Mouse (Mus musculus) thymus, postnatal 4 days (tissue): ENCODE measurements at regions not wholly inside any gene's neighbourhood (a gene's known extent, or its start where the extent isn't known, plus 50 kb on each side); places are given as distances from the start of the nearest gene placed in this dataset.
A peak's percentile ranks its signal among the peaks of the same experiment; 100 is the strongest.

ENCODE experiments used
- DNase-seq: peaks from one replicate; pipeline ENCODE4 v3.0.0; 2021

DNA sequence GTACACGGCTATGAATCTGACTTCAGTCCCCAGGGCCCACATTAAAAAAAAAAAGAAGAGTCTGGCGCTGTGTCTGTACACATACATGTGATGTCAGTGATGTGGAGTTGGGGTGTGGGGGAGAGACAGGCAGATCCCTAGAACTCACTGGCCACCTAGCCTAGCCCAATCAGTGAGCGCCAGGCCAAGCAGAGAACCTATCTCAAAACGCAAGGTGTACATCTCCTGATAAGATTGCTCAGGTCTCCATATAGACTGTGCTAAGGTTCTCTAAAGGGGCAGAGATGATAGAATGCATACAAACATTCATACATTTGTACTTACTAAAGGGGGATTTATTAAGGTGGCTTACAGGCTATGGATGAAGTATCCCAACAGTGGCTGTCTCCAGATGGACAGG is 225.5 kb upstream of the Hs6st1 start:
- DNase-seq, result no peak

DNA sequence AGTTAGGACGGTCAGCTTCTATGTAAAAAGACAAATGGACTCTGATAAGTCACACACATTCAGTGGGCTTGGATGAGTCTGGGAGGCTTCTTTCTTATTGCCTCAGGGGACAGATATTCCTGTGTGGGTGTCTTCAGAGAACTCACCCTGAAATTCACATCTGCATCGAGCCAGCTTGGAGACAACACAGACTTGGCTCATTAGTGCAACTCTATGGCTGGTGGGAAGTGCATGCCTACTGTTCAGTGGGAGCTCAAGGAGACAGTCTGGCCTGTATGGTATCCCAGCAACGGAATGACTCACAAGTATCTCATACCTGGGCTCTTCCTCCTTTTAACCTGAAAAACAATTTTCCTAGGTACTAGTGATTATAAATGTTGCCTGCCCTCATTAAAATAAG is 224.6 kb upstream of the Hs6st1 start:
- DNase-seq, result no peak

DNA sequence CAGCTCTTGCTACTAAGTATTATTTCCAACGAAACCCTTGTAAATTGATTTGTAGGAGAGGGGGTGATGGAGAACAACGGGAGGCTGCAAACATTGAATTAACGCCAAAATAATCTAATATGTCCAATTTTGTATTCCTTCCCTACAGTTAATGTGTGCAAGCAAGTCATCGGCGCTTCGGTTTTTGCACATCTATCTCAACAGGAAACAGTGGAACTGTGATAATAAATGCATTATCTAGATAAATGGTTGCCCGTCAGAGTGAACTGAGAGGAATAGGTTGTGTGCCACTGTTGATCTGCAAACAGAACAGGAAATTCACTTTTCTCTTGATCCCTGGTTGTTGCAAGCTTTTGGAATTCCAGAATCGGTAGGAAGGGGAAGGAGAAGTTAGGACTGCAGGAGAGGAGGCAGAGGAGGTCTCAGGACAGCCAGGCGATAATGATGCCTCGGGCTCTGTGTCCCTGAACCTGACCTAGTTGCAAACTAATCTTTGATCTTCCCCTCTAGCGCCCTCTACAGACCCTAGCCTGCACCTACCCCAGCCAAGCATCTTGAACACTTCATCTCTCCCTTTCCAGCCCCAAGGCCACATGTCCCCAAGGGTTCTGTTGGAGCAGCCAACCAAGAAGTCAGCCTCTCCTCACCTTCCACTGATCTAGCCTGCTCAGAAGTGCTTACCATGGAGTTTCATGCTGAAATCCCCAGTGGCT is 221.8 kb upstream of the Hs6st1 start:
- peak; percentile 55 for DNase-seq

DNA sequence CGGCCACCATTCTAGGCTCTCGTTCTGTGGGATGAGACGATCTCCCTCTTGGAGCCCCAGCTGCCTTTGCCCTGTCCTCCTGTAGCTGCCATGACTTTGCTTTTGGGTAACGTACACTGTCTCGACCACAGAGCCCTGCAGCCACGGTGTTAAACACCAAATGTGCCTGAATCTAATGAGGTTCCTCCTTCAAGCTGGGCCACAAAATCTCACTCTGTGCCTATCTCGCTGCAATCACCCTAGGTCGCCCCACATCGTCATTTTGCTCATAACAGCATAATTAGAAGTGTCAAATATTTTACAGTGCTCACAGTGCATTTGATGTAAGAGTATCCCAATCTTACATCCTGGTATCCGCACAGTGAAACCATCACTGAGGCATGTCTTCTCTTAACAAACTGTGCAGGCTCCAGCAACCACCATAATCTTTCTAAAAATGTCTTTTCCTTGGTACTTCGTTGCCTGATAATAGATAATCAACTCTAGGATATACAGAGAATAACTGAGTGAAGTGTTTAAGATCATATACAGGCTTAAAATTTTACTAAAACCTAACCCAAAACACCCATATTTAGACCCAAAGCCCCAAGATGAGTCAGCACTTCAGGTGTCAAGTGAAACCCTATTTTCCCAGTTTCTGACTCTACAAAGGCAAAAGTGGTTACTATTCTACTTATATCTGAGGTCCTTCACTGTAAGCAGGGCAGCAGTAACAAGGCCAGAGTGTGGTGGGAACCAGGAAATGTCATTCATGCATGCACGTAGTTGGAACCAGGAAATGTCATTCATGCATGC is 219.8 kb upstream of the Hs6st1 start:
- DNase-seq, result no peak

DNA sequence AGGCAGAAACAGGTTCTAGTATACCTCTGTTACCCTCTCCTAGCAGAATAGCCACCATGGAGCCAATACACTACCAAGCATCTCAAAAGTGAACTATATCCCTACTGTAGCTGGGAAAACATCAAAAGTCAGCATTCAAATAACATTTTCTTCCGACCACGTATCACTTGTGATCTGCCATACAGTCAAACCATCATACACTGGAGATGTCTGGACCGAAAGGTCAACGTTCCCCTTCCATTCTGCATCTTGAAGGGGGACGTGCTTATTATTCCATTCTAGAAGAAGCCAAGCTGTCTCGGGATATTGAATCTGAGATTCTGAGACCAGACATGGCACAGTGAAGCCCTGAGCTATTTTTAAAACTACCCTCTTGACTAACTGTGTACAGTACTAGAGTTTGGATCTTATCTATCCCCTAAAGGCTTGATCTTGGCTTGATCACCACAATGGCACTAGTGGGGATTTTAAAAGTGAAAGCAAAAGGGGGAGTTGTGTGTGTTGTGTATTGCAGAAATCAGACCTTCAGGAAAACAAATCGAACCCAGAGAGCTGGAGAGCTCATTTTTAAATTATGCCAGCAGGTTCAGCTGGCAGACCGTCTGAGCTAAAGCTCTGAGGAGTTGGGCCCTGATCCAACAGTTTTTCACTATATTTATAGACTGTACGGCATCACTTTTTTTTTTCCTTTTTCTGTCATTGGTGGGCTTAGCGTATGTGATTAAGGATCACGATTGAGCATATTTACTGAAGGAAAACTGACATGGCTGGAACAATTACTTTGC is 218.6 kb upstream of the Hs6st1 start:
- DNase-seq, result no peak

DNA sequence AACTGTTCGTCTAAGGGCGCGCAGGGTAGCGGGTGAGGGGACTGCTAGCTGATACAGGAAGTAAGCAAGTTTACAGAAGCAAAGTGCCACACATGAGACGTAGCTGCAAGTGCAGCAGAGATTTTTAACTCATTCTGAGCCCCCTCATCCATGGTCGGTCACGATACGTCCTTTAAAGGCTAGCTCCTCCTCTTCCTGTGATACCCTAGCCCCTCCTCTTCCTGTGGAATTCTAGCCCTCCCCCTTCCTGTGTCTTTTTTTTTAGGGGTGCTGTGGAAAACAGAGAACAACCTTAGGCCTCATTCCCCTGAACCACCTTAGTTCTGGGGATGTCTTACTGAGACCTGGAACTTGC is 218.0 kb upstream of the Hs6st1 start:
- DNase-seq, result no peak

DNA sequence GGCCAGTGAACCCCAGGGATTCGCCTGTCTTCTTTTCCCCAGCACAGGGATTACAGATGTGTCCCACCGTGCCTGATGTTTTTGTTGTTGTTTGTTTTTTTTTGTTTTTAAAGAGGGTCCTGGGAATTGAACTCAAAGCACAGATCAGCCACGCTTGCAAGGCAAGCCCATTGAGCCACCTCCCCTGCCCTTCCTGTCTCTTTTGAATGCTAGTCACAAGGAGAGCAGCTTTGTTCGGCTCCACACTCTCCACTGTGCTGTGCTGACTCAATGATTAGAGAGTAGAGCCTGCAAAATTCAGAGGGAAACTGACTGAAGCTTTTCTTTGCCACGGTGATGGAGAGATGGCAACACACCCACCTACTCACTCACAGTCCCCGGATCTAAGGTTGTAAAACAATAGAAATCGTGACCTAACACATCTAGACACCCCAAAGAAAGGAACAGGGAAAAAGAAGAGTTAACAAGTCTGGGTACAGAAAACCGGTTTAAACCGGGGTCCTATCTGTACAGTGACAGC is 217.6 kb upstream of the Hs6st1 start:
- no peak for DNase-seq

DNA sequence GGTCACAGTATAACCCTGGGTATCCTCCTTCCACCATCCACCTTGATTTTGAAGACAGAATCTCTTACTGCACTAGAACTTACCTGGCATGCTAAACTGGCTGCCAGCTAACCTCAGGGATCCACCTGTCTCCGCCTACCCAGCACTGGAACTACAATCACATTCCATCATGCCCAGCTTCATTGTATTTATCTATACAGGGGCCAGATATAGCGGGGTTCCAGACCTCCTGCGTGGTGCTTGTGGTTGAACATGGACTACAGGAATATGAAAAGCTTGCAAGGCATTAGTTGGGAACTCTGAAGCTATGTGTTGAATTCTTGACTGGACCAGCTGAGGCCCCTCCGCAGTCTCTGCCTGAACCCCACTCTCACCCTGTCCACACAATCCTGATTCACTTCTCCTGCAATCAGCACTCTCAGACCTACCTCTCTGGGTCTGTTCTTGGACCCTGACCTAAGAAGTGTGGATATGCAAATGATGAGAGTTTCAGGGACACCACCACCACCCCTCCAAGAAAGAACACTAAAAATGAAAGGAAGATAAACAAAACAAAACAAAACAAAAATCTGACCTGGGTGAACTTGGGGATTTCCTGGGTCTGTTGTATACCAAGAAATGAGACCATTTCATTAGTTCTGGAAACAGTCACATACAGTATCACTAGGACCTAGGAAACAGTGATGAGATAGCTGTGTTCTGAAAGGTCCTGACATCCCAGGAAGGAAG is 216.4 kb upstream of the Hs6st1 start:
- no peak for DNase-seq

DNA sequence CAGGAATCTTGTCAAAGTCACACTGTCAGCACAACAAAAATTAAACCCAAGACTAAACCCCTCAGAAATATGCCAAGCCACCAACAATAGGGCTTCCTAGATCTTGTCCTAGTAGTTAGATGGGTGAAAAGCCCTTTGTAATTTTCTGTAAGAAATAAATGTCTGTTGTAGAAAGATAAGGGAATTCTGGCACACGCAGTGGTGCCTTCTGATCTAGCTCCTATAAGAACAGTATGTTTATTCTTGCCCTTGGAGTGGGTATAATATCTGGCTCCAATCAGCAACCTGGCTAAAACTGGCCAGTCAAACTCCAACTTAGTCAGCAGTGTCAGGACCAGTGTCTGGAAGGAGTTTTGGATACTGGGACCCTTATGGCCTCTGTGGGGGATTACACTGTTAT is 215.2 kb upstream of the Hs6st1 start:
- no peak for DNase-seq

DNA sequence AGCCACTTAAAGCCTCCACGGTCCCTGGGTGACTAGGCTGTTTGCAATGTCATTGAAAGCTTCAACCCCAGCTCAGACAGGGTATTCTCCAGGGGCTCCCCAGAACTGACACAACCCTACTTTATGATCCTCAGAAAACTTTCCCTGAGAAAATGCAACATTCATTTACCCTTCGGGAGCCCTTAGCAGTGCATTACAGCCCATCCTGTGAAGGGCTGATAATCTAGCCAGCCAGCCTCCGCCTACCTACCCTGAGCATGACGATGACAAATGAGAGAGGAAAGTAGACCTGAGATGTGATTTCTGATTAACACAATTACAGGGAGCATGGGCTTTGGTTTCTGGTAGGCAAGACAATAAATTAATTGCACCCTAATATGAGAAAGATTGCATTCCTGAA is 212.6 kb upstream of the Hs6st1 start:
- DNase-seq, result no peak

DNA sequence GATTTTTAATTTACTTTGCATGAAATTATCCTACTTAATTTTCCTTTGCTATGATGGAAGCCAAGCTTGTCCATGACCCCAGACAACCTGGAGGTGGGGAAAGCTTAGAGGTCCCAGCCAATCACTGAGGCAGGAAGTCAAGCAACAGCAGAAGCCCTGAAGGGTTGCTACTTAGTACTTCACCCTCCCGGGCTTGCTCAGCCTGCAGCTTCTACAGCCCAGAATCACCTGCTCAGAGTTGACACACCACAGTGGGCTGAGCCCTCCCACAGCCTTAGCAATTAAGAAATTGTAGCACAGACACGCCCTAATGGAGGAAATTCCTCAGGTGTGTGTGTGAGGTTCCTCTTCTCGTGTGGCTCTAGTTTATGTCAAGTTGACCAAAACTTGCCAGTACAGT is 209.9 kb upstream of the Hs6st1 start:
- no peak for DNase-seq

DNA sequence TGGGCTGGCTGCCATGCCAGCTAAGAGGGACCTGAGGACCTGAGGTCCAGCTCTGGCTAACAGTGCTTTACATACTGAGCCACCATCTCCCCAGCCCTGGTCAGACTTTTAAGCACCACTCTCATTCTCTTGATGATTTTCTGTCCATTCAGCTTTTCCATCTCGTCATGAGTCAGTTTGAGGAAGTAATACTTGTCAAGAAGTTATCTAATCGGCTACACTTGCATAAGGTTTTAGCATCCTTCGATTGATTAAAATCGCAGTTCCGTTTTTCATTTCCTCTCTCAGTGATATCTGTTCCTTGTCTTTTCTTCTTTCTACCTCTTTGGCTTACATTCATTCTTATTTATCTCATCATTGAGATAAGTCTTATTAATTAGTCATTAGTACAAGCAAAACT is 207.4 kb upstream of the Hs6st1 start:
- no peak for DNase-seq

DNA sequence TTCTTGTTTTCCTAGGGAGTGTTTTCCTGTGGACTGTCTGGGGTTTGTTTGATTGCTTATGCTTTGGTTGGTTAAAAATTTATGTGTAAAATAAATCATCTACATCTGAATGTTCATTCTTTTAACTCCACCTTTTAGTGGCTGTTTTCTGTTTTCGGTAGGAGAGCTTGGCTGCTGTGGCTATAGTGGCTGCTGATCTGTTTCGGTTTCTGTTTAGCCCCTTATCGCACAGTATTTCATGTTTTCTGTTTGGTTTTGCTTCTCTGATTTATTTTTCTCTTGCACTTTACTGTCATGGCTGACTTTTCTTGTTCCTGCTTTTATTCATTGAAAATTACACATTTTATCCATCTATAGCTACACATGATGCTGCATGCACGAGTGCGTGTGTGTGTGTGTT is 206.0 kb upstream of the Hs6st1 start:
- no peak for DNase-seq

DNA sequence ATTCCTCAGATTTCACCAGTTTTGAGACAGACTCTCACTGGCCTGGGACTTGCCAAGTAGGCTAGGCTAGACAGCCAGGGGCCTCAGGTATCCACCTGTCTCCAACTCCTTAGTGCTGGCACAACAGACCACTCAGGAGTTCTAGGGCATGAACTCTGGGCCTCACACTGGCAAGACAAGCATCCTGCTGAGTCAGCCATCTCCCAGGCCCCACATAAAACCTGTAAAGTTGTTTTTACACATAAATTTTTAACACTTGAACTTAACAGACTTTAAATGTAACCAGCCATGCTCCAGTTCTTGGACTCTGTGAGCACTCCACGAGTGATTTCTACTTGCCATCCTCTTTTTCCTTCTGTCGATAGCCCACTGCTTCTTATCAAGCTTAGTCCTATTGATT is 205.5 kb upstream of the Hs6st1 start:
- DNase-seq, result no peak

DNA sequence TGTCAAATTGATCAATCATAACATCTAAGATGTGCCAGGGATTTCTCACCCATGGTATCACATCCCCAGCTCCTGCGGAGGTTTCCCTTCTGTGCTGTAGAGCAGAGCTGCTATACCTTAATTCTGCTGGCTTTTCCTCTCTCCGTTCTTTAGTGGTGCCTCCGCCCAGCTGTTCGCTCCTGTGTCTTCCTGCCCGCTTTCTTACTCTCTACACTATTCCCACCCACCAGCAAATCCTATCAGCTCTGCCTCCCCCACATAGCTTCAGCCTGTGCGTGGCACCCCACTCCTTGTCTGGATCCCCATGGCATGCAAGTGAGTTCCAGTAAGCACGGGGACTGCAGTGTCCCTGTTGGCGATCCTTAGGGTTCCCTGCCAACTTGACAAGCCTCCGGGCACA is 204.0 kb upstream of the Hs6st1 start:
- DNase-seq, result no peak

DNA sequence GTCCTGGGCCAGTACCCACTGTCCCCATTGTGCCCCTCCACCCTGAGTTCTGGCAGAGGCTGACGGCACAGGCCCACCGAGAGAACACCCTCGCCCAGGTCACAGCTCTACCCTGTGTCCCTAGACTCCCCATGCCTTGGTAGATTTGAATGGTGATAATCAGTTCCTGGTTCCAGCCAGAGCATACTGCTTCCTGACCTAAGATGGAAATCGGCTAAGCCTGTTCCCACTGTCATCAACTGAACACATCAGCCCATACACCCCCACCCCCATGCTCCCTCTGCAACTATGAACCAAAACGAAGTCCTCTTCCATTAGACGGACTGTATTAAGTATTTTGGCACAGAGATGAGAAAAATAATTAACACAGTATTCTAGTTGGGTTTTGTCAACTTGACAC is 202.9 kb upstream of the Hs6st1 start:
- no peak for DNase-seq

DNA sequence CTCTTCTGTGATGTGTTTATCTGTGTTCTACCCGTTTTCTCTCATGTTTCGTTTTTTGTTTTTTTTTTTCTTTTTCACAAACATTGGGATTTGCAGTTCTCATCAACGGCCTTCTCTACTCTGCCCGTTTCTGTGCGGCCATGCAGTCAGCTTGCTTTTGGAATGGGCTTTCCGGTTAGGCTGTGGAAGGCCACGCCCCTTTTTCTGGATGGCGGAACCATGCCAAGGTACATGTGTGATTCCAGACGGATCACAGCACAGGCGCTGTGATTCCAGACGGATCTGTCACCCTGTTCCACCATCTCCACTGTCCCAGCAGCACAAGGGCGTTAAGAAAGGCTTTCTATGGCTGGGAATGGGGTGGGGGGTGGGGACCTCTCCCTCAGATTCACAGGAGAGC is 201.6 kb upstream of the Hs6st1 start:
- DNase-seq, result no peak

DNA sequence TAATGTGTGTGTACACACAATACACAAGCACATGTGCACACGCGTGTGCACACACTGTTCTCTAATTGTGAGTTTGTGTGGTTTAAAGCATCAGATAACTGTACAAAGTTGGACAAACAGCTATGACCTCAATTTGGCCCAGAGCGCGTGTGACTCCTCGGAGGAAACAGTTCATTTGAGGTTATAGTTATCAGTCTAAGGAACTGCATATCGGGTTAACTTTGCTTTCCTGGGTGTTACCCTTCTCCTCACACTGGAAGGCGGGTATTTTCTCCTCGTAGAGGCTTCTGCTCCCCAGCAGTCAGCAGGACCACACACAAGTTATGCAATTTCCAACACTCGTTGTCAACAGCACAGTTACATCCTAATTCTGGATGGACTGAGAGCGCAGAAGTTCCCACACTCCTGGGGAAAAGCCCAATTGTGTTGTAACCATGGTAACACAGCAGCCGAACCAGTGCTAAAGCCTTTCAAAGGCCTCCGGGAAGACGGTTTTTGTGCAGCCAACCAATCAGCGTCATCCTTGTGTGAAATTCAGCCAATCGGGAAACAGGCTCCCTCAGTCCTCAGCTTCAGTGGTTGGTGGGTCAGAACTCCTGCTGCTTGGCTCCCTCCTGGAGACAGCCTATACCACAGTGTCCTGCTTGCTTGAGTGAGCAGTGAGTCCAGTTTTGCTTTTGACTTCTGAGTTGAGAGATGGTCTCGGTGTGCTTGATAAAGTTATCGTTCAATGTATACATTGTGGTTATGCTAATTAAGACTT is 198.6 kb upstream of the Hs6st1 start:
- DNase-seq, result peak; percentile 53

DNA sequence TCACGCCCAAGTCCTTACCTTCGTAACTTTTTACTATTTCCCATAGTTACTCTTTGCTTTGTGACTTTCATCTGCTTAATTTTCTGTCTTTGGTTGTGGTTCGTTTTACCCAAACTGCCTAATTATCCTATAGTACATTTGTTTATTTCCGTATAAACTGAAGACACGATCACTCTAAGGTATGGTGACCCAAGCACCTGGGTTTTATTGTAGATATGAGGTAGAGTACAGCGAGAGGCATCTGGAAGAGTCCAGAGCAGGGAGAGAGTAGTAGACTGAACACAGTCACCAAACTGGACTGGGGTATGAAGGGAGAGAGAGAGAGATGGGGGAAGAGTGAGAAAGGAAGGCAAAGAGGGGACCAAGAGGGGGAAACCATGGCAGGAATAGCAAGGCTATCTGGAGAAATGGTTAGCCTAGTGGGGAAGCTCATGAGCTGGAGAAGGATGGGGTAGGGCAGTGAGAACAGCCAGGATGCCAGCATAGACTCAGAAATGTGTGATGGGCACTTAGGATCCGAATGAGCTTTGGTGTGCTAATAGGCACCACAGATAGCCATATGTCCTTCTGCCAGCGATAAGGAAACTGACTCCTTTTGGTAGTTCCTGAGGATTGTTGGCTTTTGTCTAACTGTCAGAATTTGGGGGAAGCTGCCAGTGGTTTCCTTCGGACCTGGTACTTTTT is 197.9 kb upstream of the Hs6st1 start:
- DNase-seq, result no peak

DNA sequence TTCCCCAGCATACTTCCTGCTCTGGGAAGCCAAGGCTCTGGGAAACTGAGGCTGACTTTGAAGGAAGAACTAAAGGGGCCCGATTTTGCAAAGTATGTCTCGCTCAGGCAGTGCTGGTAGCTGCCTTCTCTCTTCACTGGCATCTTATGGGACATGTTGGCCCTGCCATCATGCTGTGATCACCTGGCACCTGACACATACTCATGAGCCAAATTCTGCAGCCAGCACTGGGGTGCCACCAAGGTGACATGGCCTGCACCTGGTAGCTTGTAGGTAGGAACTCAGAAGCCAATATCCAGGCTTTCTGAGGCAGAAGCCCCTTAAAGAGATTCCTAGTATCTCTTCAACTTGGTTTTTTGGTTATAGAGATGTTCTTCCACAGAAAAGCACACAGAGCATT is 195.2 kb upstream of the Hs6st1 start:
- DNase-seq, result no peak

DNA sequence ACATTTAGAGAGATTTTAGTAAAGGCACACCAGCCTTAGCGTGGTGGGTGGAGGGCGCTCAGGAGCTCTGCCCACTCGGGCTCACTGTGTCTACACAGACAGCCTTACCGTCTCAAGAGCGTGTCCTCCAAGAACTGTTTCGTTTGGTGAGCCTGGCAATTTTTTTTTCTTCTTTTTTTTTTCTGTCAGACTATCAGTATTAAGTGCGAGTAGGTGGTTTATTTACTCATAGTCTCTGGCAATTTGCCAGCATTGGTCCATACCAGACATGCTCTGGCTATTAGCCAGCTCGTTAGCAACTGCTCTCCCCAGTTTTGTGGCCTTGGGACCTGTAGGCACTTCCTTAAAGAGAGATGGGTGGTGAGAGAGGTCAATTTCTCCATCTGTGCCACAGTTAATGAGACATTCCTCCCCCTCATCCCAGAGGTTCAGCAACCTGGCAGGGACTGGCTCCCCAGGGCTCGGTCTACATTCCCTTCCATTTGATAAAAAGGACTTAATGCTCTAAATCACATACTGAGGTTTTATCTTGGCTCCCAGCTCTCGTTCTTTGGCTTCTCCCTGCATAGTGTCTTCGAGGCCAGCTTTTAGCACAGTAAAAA is 192.9 kb upstream of the Hs6st1 start:
- DNase-seq, result no peak
